Mouse (Mus musculus): ENCODE data around the gene Tmprss9. TPM values are rescaled to one million over a fixed set of nuclear protein-coding genes. Genes with fewer than 3 reads are reported as not detected.

Gene Tmprss9
- not detected for polyA plus RNA-seq (2014; fragmentation: Illumina TruSeq; extraction: RNeasy Lipid Tissue Mini Kit (QIAGEN cat#74804); ENCODE audit: low read depth, low replicate concordance)

DNA sequence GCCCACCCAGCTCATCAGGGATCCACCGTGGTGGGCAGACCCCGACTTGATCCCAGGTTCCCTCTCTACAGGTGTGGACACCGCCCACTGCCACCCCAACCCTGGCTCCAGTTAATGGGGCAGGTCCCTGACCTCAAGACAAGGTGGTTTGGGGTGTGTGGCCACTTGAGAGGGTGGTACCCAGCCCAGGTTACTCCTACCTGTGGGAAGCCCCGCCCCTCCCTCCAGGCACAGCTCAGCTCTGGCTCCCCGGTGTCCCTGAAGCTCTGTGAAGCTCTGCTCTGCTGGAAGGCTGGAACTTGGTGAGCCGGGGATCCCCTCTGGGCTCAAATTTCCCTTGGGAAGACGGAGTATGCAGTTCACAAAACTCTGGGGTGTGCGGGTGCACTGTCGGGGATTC is at the start of gene Tmprss9:
Gene Tmprss9, plus strand, starts transcription at position 268 of the 400 bp plus-strand sequence.

DNA sequence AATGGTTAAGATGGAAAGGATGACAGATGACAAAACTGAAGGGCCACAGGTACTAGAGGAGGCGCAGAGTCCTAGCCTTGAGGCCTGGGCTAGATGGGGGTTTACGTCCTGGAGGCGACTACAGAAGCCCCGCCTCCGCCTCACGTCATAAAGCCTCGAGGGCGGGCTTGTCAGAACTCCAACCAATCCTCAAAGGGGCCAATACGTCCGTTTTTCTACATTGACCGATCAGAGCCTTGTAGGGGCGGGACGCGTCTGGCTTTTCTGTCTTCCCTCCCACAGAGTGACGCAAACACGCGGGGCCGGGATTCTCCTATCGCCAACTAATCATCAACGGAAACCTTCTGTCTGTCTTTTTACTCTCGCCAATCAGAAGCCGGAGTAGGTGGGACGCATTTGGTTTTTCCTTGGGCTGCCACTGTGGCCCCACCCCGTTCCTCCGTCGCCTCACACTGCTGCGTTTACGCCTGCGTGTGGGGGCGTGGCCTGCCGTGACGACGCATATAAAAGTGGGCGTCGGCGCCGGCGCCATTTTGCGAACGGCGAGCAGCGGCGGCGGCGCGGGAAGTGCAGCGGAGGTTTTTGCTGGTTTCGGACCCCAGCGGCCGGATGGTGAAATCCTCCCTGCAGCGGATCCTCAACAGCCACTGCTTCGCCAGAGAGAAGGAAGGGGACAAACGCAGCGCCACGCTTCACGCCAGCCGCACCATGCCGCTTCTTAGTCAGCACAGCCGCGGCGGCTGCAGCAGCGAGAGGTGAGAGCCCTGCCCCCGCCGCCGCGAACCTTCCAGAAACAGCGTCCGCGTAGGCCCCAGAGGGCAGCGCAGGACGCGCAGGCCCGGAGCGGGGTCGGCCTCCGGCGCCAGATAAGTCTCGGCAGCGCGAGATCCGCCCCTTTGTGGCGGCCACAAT is 45.2 kb upstream of the Tmprss9 start, which contains the start of gene Oaz1:
Gene Oaz1, plus strand, starts transcription at position 506 of the 912 bp plus-strand sequence.

DNA sequence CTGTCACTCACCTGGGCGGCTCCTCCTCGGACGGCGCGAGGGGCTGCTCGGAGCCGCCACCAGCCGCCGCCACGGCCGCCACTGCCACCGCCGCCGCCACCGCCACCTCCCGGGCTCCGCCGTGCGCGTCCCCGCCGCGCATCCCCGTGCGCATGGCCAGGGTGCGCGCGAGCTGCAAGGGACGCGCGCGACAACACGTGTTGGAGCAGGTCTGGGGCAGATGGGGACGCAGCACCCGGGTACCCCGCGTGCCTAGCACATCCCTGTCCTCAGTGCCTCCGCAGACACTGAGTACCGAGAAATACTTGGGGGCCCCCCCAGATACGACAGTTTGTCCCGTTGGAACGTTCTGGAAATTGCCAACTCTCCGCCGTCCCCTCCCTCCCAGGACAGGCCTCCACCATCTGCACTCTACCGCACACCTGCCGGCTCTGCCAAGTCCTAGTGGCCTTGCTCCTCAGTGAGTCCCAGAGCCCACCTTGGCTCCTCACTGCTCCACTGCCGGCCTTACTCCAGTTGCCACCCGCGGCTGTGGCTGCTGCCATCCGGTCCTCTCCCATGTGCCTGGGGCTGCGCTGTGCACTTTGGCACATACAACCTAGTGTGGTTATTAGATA is 27.6 kb upstream of the Tmprss9 start, which contains the start of gene Lingo3:
Gene Lingo3, minus strand, starts transcription at position 109 of the 617 bp plus-strand sequence.

DNA sequence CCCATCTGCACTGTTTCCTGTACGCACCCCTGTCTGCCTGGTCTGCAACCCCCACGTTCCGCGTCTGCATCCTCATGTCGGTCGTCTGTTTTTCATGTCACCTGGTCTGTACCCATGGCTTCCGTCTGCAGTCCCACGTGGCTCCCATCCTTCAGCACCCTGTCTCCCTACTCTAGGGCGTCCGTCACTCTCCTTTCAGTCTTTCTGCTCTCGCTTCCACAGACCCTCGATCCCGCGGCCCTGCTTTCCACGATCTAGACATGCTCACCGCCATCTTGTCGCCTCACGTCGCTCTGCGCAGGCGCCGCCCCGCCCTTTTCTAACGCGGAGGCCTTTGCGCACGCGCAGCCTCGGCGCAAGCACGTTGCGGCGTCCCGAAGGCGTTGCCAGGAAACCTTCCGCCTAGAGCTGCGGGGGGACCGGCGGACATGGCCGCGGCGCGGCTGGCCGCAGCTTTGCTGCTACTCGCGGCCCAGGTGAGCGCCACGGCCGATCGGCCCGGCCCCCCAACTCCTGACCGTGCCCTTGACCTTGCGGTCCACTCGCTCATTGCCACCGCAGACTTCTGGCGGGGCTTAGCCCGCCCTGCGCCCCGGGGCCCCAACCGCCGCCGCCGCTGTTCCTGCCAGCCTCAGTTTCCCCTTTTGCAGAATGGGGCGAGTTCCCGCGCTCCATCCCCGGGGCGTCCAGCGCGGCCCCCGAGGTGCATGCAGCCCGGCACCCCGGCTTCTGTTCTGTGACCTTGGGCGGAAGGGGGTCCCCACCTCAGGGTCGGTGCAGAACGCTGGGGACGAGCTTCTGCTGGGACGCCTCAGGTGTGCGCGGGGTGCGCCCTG is 16.5 kb upstream of the Tmprss9 start, which contains the start of the genes Lsm7 and Sppl2b:
Gene Lsm7, minus strand, starts transcription at position 297 of the 836 bp plus-strand sequence.
Gene Sppl2b, plus strand, starts transcription at position 363 of the 836 bp plus-strand sequence.

DNA sequence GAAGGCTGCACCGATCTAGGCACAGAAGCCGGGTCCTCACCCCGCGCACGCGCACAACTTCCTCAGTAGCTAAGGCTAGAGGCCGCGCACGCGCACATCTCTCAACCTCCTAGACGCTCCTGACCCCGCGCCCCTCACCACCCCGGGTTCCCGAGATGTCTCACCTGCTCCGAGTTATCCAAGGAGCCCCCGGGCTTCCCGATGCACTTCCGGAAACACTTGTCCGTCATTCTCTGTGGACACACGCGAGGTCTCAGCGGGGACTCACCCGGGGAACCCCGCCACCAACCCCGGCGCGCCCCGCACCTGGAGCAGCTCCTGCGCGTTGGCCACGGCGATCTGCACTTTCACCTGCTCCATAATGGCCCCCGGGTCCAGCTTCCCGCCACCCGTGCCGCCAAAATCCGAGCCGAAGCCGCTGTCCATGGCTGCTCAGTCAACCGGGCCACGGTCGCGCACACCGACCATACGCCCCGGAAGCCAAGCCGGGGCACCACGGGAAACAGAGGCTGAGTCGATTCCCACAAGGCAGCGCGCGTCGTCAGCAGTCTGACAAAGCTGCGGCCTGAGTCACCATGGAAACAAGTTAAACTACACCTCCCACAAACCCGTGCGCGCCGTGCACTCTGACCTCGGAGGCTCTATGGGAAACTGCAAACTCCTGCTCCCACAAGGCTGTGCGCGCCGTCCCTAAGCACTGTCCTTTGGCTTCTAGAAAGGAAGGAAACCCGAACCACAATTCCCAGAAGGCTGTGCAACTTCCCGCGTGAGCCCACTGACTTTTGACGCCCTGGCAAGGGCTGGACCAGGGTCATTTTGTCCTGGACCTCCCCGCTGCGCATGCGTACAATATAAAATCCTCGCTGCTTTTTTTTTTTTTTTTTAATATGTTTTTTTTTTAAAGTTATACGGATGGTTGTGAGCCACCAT is 28.9 kb downstream of the Tmprss9 start, which contains the start of gene Timm13:
Gene Timm13, minus strand, starts transcription at position 652 of the 930 bp plus-strand sequence.

DNA sequence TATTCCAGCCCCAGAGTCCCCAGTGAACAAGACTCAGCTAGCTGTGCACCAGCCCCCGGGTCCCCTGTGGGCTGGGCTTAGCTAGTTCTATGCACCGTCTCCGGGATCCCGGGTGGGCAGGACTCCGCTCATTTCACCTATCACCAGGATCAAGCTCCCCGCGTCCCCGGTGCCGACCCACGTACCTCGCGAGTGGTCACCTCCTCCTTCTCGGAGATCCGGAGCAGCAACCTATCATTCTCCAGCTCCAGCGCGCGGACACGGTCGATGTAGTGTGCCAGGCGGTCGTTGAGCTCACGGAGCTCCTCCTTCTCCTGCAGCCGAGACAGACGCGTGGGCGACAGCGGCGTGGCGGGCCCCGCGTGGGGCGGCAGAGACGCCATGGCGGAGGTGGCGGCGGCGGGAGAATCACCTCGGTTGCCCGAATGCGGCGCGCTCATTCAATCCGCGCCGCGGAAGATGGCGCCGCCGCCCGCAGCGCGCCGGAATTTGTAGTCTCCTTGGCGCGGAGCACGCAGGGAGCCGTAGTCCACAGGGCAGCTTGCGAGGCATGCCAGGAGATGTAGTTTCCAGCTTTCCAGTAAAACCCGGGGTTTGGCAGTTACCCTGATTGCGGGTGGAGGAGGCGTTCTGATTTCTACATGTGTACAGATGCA is 46.3 kb downstream of the Tmprss9 start, which contains the start of gene Lmnb2:
Gene Lmnb2, minus strand, starts transcription at position 467 of the 656 bp plus-strand sequence.

DNA sequence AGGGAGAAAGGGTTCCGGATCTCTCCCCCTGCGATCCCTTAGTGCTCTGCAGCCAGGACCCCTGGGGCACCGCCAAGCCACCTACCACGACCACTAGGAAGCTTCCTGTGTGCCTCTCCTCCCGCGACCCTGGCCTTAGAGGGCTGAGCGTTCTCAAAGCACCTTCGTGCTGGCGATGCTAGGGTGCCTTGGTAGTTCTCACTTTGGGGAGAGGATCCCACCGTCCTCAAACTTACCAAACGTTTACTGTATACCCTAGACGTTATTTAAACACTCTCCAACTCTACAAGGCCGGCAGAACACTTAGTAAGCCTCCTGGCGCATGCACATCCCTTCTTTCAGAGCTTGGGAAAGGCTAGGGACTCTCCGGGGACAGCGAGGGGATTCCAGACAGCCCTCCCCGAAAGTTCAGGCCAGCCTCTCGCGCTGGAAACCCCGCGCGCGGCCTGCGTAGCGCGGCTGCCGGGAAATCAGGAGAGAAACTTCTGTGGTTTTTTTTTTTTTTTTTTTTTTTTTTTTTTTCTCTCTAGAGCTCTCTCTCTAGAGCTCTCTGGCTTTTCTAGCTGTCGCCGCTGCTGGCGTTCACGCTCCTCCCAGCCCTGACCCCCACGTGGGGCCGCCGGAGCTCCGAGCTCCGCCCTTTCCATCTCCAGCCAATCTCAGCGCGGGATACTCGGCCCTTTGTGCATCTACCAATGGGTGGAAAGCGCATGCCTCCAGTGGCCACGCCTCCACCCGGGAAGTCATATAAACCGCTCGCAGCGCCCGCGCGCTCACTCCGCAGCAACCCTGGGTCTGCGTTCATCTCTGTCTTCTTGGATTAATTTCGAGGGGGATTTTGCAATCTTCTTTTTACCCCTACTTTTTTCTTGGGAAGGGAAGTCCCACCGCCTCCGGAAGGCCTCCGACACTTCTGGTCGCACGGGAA is 57.9 kb downstream of the Tmprss9 start, which contains the start of gene Gadd45b:
Gene Gadd45b, plus strand, starts transcription at position 775 of the 928 bp plus-strand sequence.

Other genes starting within 250 kb of the Tmprss9 start
- gene Csnk1g2, start 249.0 kb upstream of the Tmprss9 start, polyA plus RNA-seq (2014; fragmentation: Illumina TruSeq; extraction: RNeasy Lipid Tissue Mini Kit (QIAGEN cat#74804); ENCODE audit: low read depth, low replicate concordance): 1.4 TPM
- 0.53 TPM for gene Btbd2, start 214.8 kb upstream of the Tmprss9 start, polyA plus RNA-seq (2014; fragmentation: Illumina TruSeq; extraction: RNeasy Lipid Tissue Mini Kit (QIAGEN cat#74804); ENCODE audit: low read depth, low replicate concordance)
- gene Mknk2, start 193.7 kb upstream of the Tmprss9 start, polyA plus RNA-seq (2014; fragmentation: Illumina TruSeq; extraction: RNeasy Lipid Tissue Mini Kit (QIAGEN cat#74804); ENCODE audit: low read depth, low replicate concordance): 3.1 TPM
- gene Mob3a, start 169.9 kb upstream of the Tmprss9 start, polyA plus RNA-seq (2014; fragmentation: Illumina TruSeq; extraction: RNeasy Lipid Tissue Mini Kit (QIAGEN cat#74804); ENCODE audit: low read depth, low replicate concordance): 1.0 TPM
- gene Izumo4, start 169.7 kb upstream of the Tmprss9 start, polyA plus RNA-seq (2014; fragmentation: Illumina TruSeq; extraction: RNeasy Lipid Tissue Mini Kit (QIAGEN cat#74804); ENCODE audit: low read depth, low replicate concordance): 2.7 TPM
- 7.5 TPM for gene Ap3d1, start 129.6 kb upstream of the Tmprss9 start, polyA plus RNA-seq (2014; fragmentation: Illumina TruSeq; extraction: RNeasy Lipid Tissue Mini Kit (QIAGEN cat#74804); ENCODE audit: low read depth, low replicate concordance)
- 1.1 TPM for gene Dot1l, start 116.6 kb upstream of the Tmprss9 start, polyA plus RNA-seq (2014; fragmentation: Illumina TruSeq; extraction: RNeasy Lipid Tissue Mini Kit (QIAGEN cat#74804); ENCODE audit: low read depth, low replicate concordance)
- 1.1 TPM for gene Sf3a2, start 73.7 kb upstream of the Tmprss9 start, polyA plus RNA-seq (2014; fragmentation: Illumina TruSeq; extraction: RNeasy Lipid Tissue Mini Kit (QIAGEN cat#74804); ENCODE audit: low read depth, low replicate concordance)
- 5.0 TPM for gene Plekhj1, start 73.2 kb upstream of the Tmprss9 start, polyA plus RNA-seq (2014; fragmentation: Illumina TruSeq; extraction: RNeasy Lipid Tissue Mini Kit (QIAGEN cat#74804); ENCODE audit: low read depth, low replicate concordance)
- not detected for gene Amh, start 66.6 kb upstream of the Tmprss9 start, polyA plus RNA-seq (2014; fragmentation: Illumina TruSeq; extraction: RNeasy Lipid Tissue Mini Kit (QIAGEN cat#74804); ENCODE audit: low read depth, low replicate concordance)
- not detected for gene Jsrp1, start 58.4 kb upstream of the Tmprss9 start, polyA plus RNA-seq (2014; fragmentation: Illumina TruSeq; extraction: RNeasy Lipid Tissue Mini Kit (QIAGEN cat#74804); ENCODE audit: low read depth, low replicate concordance)
- 152 TPM for gene Oaz1, start 45.2 kb upstream of the Tmprss9 start, polyA plus RNA-seq (2014; fragmentation: Illumina TruSeq; extraction: RNeasy Lipid Tissue Mini Kit (QIAGEN cat#74804); ENCODE audit: low read depth, low replicate concordance)
- not detected for gene Lingo3, start 27.8 kb upstream of the Tmprss9 start, polyA plus RNA-seq (2014; fragmentation: Illumina TruSeq; extraction: RNeasy Lipid Tissue Mini Kit (QIAGEN cat#74804); ENCODE audit: low read depth, low replicate concordance)
- 5.6 TPM for gene Lsm7, start 16.6 kb upstream of the Tmprss9 start, polyA plus RNA-seq (2014; fragmentation: Illumina TruSeq; extraction: RNeasy Lipid Tissue Mini Kit (QIAGEN cat#74804); ENCODE audit: low read depth, low replicate concordance)
- gene Sppl2b, start 16.6 kb upstream of the Tmprss9 start, polyA plus RNA-seq (2014; fragmentation: Illumina TruSeq; extraction: RNeasy Lipid Tissue Mini Kit (QIAGEN cat#74804); ENCODE audit: low read depth, low replicate concordance): 0.58 TPM
- 0.45 TPM for gene Timm13, start 29.1 kb downstream of the Tmprss9 start, polyA plus RNA-seq (2014; fragmentation: Illumina TruSeq; extraction: RNeasy Lipid Tissue Mini Kit (QIAGEN cat#74804); ENCODE audit: low read depth, low replicate concordance)
- 0.19 TPM for gene Lmnb2, start 46.4 kb downstream of the Tmprss9 start, polyA plus RNA-seq (2014; fragmentation: Illumina TruSeq; extraction: RNeasy Lipid Tissue Mini Kit (QIAGEN cat#74804); ENCODE audit: low read depth, low replicate concordance)
- 2.0 TPM for gene Gadd45b, start 58.2 kb downstream of the Tmprss9 start, polyA plus RNA-seq (2014; fragmentation: Illumina TruSeq; extraction: RNeasy Lipid Tissue Mini Kit (QIAGEN cat#74804); ENCODE audit: low read depth, low replicate concordance)
- gene Gng7, start 143.1 kb downstream of the Tmprss9 start, polyA plus RNA-seq (2014; fragmentation: Illumina TruSeq; extraction: RNeasy Lipid Tissue Mini Kit (QIAGEN cat#74804); ENCODE audit: low read depth, low replicate concordance): 0.21 TPM
- gene Diras1, start 153.8 kb downstream of the Tmprss9 start, polyA plus RNA-seq (2014; fragmentation: Illumina TruSeq; extraction: RNeasy Lipid Tissue Mini Kit (QIAGEN cat#74804); ENCODE audit: low read depth, low replicate concordance): not detected
- gene Slc39a3, start 165.6 kb downstream of the Tmprss9 start, polyA plus RNA-seq (2014; fragmentation: Illumina TruSeq; extraction: RNeasy Lipid Tissue Mini Kit (QIAGEN cat#74804); ENCODE audit: low read depth, low replicate concordance): 0.29 TPM
- gene Sgta, start 188.3 kb downstream of the Tmprss9 start, polyA plus RNA-seq (2014; fragmentation: Illumina TruSeq; extraction: RNeasy Lipid Tissue Mini Kit (QIAGEN cat#74804); ENCODE audit: low read depth, low replicate concordance): 2.6 TPM
- 0.37 TPM for gene Thop1, start 198.2 kb downstream of the Tmprss9 start, polyA plus RNA-seq (2014; fragmentation: Illumina TruSeq; extraction: RNeasy Lipid Tissue Mini Kit (QIAGEN cat#74804); ENCODE audit: low read depth, low replicate concordance)
- 52.3 TPM for gene Creb3l3, start 227.0 kb downstream of the Tmprss9 start, polyA plus RNA-seq (2014; fragmentation: Illumina TruSeq; extraction: RNeasy Lipid Tissue Mini Kit (QIAGEN cat#74804); ENCODE audit: low read depth, low replicate concordance)
- 3.6 TPM for gene Map2k2, start 234.1 kb downstream of the Tmprss9 start, polyA plus RNA-seq (2014; fragmentation: Illumina TruSeq; extraction: RNeasy Lipid Tissue Mini Kit (QIAGEN cat#74804); ENCODE audit: low read depth, low replicate concordance)

Data from liver, adult 10 weeks (tissue).